Mouse (Mus musculus): ENCODE measurements at regions not wholly inside any gene's neighbourhood (a gene's known extent, or its start where the extent isn't known, plus 50 kb on each side); places are given as distances from the start of the nearest gene placed in this dataset.

DNA sequence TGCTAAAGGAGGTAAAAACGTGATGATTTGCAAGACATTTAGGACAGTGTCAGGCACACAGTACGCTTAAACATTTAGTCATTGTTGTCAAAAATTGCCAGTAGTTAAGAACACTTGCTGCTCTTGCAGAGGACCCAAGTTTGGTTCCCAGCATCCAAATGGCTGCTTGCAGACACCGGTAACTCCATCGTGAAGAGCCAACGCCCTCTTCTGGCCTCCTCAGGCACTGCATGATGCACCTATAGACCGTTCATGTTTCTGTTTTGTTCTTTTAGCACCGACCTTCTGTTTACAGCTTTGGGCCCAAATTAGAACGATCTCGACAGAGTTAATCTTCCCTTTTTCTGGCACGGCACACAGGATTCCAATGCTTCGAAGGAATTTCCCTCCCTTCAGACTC lies 76.4 kb upstream of the Fer start:
- no peak overlapping the region for H3K4me3 ChIP-seq (ENCODE audit: low read depth, low read length)
- H3K4me1 ChIP-seq (ENCODE audit: control insufficient read depth, insufficient read depth, low read length) = no peaks in the 10 kb centered on the region
- ATAC-seq (replicated peaks; ENCODE audit: insufficient number of reproducible peaks, low FRiP score, low TSS enrichment, low read depth) (no peak), DNase-seq (ENCODE audit: low spot score) (no peak)
- no peak overlapping the region for H3K4me2 ChIP-seq (ENCODE audit: low read depth, low read length)
- no peaks in the 10 kb centered on the region for H3K27me3 ChIP-seq (ENCODE audit: control insufficient read depth, insufficient read depth, low read length)
- no peaks in the 10 kb centered on the region for H3K36me3 ChIP-seq (replicated peaks; ENCODE audit: control insufficient read depth, insufficient read depth, low read depth, low read length)
- no peaks in the 10 kb centered on the region for H3K9me3 ChIP-seq (replicated peaks; ENCODE audit: control insufficient read depth, low read length)
- H3K9ac ChIP-seq (replicated peaks; ENCODE audit: low read length) = no peak overlapping the region
- 90% methylated on average over 11 of the region's 11 CpGs for WGBS
- no peak overlapping the region for H3K27ac ChIP-seq (replicated peaks; ENCODE audit: low read depth, low read length)

DNA sequence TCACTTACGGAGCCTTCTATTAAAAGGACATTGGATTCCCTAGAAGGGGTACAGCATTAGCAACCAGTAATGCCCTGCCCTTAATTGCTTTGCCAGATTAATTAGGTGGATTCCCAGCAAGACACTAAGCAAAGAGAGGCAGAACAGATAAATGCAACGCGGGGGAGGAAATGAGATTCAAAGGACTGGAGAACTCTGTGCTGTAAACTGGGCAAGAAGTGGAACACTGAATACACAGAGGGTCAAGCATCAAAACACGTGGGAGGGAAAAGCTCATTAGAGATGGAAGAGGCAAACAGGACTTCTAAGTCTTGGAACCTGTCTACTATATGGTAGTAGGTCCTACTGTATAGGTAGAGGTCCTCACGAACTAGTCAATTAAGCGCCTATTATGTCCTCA lies 68.5 kb upstream of the Fer start:
- 83% methylated on average over 6 of the region's 6 CpGs for WGBS
- H3K27ac ChIP-seq (replicated peaks; ENCODE audit: low read depth, low read length) = no peak overlapping the region
- ATAC-seq (replicated peaks; ENCODE audit: insufficient number of reproducible peaks, low FRiP score, low TSS enrichment, low read depth) = no peak
- H3K4me1 ChIP-seq (ENCODE audit: control insufficient read depth, insufficient read depth, low read length) = no peaks in the 10 kb centered on the region
- H3K36me3 ChIP-seq (replicated peaks; ENCODE audit: control insufficient read depth, insufficient read depth, low read depth, low read length) = no peaks in the 10 kb centered on the region
- no peaks in the 10 kb centered on the region for H3K9me3 ChIP-seq (replicated peaks; ENCODE audit: control insufficient read depth, low read length)
- H3K4me2 ChIP-seq (ENCODE audit: low read depth, low read length) = no peak overlapping the region
- no peak for DNase-seq (ENCODE audit: low spot score)
- no peaks in the 10 kb centered on the region for H3K27me3 ChIP-seq (ENCODE audit: control insufficient read depth, insufficient read depth, low read length)
- no peak overlapping the region for H3K9ac ChIP-seq (replicated peaks; ENCODE audit: low read length)
- no peak overlapping the region for H3K4me3 ChIP-seq (ENCODE audit: low read depth, low read length)

DNA sequence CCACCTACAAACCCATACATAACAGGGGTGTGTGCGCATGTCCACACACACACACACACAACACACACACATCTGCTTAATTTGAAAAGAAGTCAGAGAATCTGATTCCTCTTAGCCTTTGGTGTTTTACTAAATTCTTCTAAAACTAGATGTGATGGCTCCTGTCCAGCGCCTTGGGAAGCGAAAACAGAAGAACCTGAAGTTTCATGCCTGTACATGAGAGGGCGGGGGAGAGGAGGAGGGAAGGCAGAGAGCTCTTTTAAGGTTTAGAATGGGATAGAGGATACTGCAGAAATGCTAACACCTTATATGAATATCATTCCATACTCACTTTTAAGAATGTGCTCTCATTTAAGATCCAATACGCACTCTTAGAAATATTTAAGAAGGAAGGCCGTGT lies 64.5 kb upstream of the Fer start:
- no peak overlapping the region for H3K27ac ChIP-seq (replicated peaks; ENCODE audit: low read depth, low read length)
- 91% methylated on average over 6 of the region's 6 CpGs for WGBS
- H3K4me1 ChIP-seq (ENCODE audit: control insufficient read depth, insufficient read depth, low read length) = no peaks in the 10 kb centered on the region
- H3K4me3 ChIP-seq (ENCODE audit: low read depth, low read length) = no peak overlapping the region
- H3K9ac ChIP-seq (replicated peaks; ENCODE audit: low read length) = no peak overlapping the region
- H3K9me3 ChIP-seq (replicated peaks; ENCODE audit: control insufficient read depth, low read length) = no peaks in the 10 kb centered on the region
- ATAC-seq (replicated peaks; ENCODE audit: insufficient number of reproducible peaks, low FRiP score, low TSS enrichment, low read depth) (no peak), DNase-seq (ENCODE audit: low spot score) (no peak)
- H3K36me3 ChIP-seq (replicated peaks; ENCODE audit: control insufficient read depth, insufficient read depth, low read depth, low read length) = no peaks in the 10 kb centered on the region
- no peak overlapping the region for H3K4me2 ChIP-seq (ENCODE audit: low read depth, low read length)
- no peaks in the 10 kb centered on the region for H3K27me3 ChIP-seq (ENCODE audit: control insufficient read depth, insufficient read depth, low read length)

DNA sequence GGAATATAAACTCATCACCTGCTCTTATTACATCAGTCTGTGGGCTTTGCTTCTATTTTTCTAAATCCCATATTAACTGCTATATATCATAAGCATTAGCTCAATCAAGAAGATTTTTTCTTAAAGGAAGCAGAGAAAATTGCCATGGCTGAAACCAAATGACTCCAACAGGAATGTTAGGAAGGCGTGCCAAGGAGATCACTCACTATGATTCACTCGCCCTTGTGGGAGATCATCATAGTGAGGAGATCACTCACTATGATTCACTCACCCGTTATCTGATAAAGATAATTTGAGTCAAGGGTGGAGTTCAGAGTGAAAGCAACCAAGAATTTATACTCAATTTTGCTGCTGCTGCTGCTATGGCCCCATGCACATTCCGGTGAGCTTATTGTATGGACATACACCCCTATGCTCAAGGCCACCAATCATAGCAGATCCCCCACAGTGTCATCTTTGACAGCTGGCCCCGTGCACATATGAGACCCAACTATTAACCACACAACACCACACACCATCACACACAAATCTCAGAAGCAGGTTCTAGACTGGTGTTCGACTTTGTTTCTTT lies 63.8 kb upstream of the Fer start:
- no peaks in the 10 kb centered on the region for H3K36me3 ChIP-seq (replicated peaks; ENCODE audit: control insufficient read depth, insufficient read depth, low read depth, low read length)
- no peak for DNase-seq (ENCODE audit: low spot score)
- no peak overlapping the region for H3K9ac ChIP-seq (replicated peaks; ENCODE audit: low read length)
- H3K4me1 ChIP-seq (ENCODE audit: control insufficient read depth, insufficient read depth, low read length) = no peaks in the 10 kb centered on the region
- H3K27me3 ChIP-seq (ENCODE audit: control insufficient read depth, insufficient read depth, low read length) = no peaks in the 10 kb centered on the region
- H3K27ac ChIP-seq (replicated peaks; ENCODE audit: low read depth, low read length) = no peak overlapping the region
- no peak overlapping the region for H3K4me2 ChIP-seq (ENCODE audit: low read depth, low read length)
- no peak for ATAC-seq (replicated peaks; ENCODE audit: insufficient number of reproducible peaks, low FRiP score, low TSS enrichment, low read depth)
- 83% methylated on average over 6 of the region's 6 CpGs for WGBS
- no peak overlapping the region for H3K4me3 ChIP-seq (ENCODE audit: low read depth, low read length)
- H3K9me3 ChIP-seq (replicated peaks; ENCODE audit: control insufficient read depth, low read length) = no peaks in the 10 kb centered on the region

DNA sequence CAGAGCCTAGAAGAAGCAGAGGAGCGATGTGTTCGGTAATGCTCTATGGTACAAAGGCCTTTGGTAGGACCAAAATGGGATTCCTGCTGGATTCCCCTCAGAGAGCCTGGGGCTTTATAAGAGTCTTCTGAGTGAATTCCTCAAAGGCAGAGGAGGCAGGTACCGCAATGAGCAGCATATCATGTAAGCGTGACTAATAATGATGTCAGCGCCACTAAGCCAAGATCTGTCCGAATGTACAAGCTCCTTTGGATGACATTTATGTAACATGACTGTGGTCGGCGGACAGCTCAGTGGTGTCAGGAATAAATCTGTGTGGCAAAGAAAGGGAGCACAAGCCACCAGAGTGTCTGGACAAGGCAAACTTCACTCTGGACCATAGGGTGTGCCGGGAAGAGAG lies 61.5 kb upstream of the Fer start:
- WGBS = 89% methylated on average over 9 of the region's 9 CpGs
- H3K4me2 ChIP-seq (ENCODE audit: low read depth, low read length) = no peak overlapping the region
- DNase-seq (ENCODE audit: low spot score) (no peak), ATAC-seq (replicated peaks; ENCODE audit: insufficient number of reproducible peaks, low FRiP score, low TSS enrichment, low read depth) (no peak)
- no peaks in the 10 kb centered on the region for H3K4me1 ChIP-seq (ENCODE audit: control insufficient read depth, insufficient read depth, low read length)
- H3K27me3 ChIP-seq (ENCODE audit: control insufficient read depth, insufficient read depth, low read length) = no peaks in the 10 kb centered on the region
- H3K4me3 ChIP-seq (ENCODE audit: low read depth, low read length) = no peak overlapping the region
- no peak overlapping the region for H3K27ac ChIP-seq (replicated peaks; ENCODE audit: low read depth, low read length)
- no peaks in the 10 kb centered on the region for H3K36me3 ChIP-seq (replicated peaks; ENCODE audit: control insufficient read depth, insufficient read depth, low read depth, low read length)
- no peak overlapping the region for H3K9ac ChIP-seq (replicated peaks; ENCODE audit: low read length)
- no peaks in the 10 kb centered on the region for H3K9me3 ChIP-seq (replicated peaks; ENCODE audit: control insufficient read depth, low read length)

DNA sequence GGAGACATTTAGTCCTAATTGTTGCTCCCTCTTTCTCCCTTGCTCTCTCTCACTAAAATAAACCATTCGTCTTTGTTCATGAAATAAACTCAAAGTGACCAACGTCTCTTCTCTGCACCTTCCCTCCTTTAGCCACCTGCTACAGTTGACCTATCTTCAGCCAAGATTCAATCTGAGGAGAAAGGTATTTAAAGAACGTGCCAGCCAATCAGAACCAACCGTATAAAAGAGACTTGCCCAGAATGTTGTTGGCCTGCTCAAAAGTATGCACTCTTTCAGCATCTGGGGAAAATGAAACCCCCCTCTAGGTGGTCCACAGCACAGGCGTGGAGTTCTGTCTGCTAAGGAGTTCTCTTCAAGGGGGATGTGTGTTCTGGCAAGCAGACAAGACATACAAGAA lies 60.0 kb upstream of the Fer start:
- Histone ChIP-seq H3K4me1 (ENCODE audit: control insufficient read depth, insufficient read depth, low read length) (no peaks in the 10 kb centered on the region), H3K4me3 (ENCODE audit: low read depth, low read length) (no peak overlapping the region), H3K9ac (replicated peaks; ENCODE audit: low read length) (no peak overlapping the region), H3K27ac (replicated peaks; ENCODE audit: low read depth, low read length) (no peak overlapping the region), H3K9me3 (replicated peaks; ENCODE audit: control insufficient read depth, low read length) (no peaks in the 10 kb centered on the region), H3K4me2 (ENCODE audit: low read depth, low read length) (no peak overlapping the region), H3K36me3 (replicated peaks; ENCODE audit: control insufficient read depth, insufficient read depth, low read depth, low read length) (no peaks in the 10 kb centered on the region), H3K27me3 (ENCODE audit: control insufficient read depth, insufficient read depth, low read length) (no peaks in the 10 kb centered on the region)
- no peak for ATAC-seq (replicated peaks; ENCODE audit: insufficient number of reproducible peaks, low FRiP score, low TSS enrichment, low read depth)
- no peak for DNase-seq (ENCODE audit: low spot score)
- WGBS = 72% methylated on average over 5 of the region's 5 CpGs

DNA sequence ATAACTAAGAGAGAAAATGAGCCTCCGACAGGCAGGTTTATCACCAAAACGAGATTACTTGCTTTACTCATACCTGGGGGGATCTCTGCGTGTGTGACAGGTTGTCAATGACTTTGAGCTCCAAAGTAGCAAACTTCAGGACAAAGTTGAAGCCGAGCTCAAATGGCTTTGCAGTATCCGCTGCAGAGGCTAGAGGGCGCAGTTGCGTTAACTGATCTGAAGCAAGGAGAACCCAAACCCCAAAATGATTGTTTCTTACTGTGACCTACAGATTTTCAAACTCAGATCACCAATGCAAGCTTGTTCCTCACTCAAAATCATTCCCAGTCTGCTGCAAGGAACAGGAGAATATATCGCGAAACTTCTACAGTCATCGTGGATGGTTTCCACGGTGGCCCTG lies 59.3 kb upstream of the Fer start:
- Histone ChIP-seq H3K4me1 (ENCODE audit: control insufficient read depth, insufficient read depth, low read length) (no peaks in the 10 kb centered on the region), H3K4me2 (ENCODE audit: low read depth, low read length) (no peak overlapping the region), H3K36me3 (replicated peaks; ENCODE audit: control insufficient read depth, insufficient read depth, low read depth, low read length) (no peaks in the 10 kb centered on the region), H3K27me3 (ENCODE audit: control insufficient read depth, insufficient read depth, low read length) (no peaks in the 10 kb centered on the region), H3K9ac (replicated peaks; ENCODE audit: low read length) (no peak overlapping the region), H3K4me3 (ENCODE audit: low read depth, low read length) (no peak overlapping the region), H3K9me3 (replicated peaks; ENCODE audit: control insufficient read depth, low read length) (no peaks in the 10 kb centered on the region), H3K27ac (replicated peaks; ENCODE audit: low read depth, low read length) (no peak overlapping the region)
- 34% methylated on average over 11 of the region's 11 CpGs for WGBS
- ATAC-seq (replicated peaks; ENCODE audit: insufficient number of reproducible peaks, low FRiP score, low TSS enrichment, low read depth) (no peak), DNase-seq (ENCODE audit: low spot score) (peak; percentile 85)

DNA sequence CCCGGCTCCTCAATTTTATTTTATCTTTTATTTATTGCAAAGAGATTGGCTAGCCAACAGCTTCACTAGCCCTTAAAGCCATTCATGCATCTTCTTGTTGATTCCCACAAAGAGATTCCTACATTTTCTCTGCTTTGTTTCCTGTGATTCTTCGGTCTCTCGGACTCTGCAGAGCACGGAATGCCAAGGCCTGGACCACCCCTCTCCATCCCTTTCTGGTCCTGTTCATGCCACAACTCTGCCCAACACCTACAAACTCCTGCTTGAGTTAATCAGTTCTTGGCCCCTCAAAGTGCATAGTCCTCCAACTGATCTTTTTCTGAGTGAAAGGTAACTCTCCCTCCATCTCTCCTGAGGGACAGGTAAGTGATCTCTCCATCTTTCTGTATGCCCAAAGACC lies 58.4 kb upstream of the Fer start:
- Histone ChIP-seq H3K4me2 (ENCODE audit: low read depth, low read length) (no peak overlapping the region), H3K27ac (replicated peaks; ENCODE audit: low read depth, low read length) (no peak overlapping the region), H3K9ac (replicated peaks; ENCODE audit: low read length) (no peak overlapping the region), H3K4me3 (ENCODE audit: low read depth, low read length) (no peak overlapping the region), H3K36me3 (replicated peaks; ENCODE audit: control insufficient read depth, insufficient read depth, low read depth, low read length) (no peaks in the 10 kb centered on the region), H3K9me3 (replicated peaks; ENCODE audit: control insufficient read depth, low read length) (no peaks in the 10 kb centered on the region), H3K4me1 (ENCODE audit: control insufficient read depth, insufficient read depth, low read length) (no peaks in the 10 kb centered on the region), H3K27me3 (ENCODE audit: control insufficient read depth, insufficient read depth, low read length) (no peaks in the 10 kb centered on the region)
- DNase-seq (ENCODE audit: low spot score) (no peak), ATAC-seq (replicated peaks; ENCODE audit: insufficient number of reproducible peaks, low FRiP score, low TSS enrichment, low read depth) (no peak)
- 97% methylated on average over 4 of the region's 4 CpGs for WGBS
